Mouse (Mus musculus): Measurements from ENCODE around the gene Rheb.

- TF ChIP-seq CTCF (IDR thresholded peaks at IDR 0.05; ENCODE audit: insufficient read depth, low read depth, low read length) (no peak), POLR2A (IDR thresholded peaks at IDR 0.05; ENCODE audit: insufficient read depth, low read depth, low read length) (no peak)
Observed at GRCm38 (mm10) chr5:24869796-24870289, 27.4 kb upstream of the Rheb start.
